Mouse (Mus musculus) brain, embryonic 14.5 days (tissue): ENCODE measurements around the gene Snrpg. TPM values are rescaled to one million over a fixed set of nuclear protein-coding genes. Genes with fewer than 3 reads are reported as not detected.
"Not testable (repeated sequence)": the region's sequence is repeated elsewhere in the genome, so short reads cannot be mapped to it uniquely, and the experiment has no call there.

Source experiments
- DNase-seq: peaks from one replicate; pipeline ENCODE4 v3.0.0-alpha.2; 2011; ENCODE audit warnings: low read depth
- CTCF ChIP-seq: fragments of 200-500 bp; IDR thresholded peaks from 2 replicates; pipeline ENCODE4 v1.5.1; 2012; ENCODE audit warnings: inconsistent platforms, mild to moderate bottlenecking, moderate library complexity, borderline replicate concordance; ENCODE audit not compliant: insufficient read depth, insufficient read length; ENCODE audit errors: extremely low read depth
- POLR2A ChIP-seq: fragments of 200-500 bp; IDR thresholded peaks from 2 replicates; pipeline ENCODE4 v1.6.1; 2012; ENCODE audit warnings: mild to moderate bottlenecking, inconsistent platforms, borderline replicate concordance; ENCODE audit not compliant: poor library complexity, insufficient read depth, insufficient read length, severe bottlenecking; ENCODE audit errors: extremely low read depth
- polyA plus RNA-seq: library from polyadenylated mRNA; depleted of rRNA; stranded (reverse); fragments of >200 nt; gene quantifications from 2 replicates; pipeline ENCODE4 v1.2.3, GENCODE M21; 2012

The Snrpg gene
- polyA plus RNA-seq, 1 experiment: 175 TPM

DNA sequence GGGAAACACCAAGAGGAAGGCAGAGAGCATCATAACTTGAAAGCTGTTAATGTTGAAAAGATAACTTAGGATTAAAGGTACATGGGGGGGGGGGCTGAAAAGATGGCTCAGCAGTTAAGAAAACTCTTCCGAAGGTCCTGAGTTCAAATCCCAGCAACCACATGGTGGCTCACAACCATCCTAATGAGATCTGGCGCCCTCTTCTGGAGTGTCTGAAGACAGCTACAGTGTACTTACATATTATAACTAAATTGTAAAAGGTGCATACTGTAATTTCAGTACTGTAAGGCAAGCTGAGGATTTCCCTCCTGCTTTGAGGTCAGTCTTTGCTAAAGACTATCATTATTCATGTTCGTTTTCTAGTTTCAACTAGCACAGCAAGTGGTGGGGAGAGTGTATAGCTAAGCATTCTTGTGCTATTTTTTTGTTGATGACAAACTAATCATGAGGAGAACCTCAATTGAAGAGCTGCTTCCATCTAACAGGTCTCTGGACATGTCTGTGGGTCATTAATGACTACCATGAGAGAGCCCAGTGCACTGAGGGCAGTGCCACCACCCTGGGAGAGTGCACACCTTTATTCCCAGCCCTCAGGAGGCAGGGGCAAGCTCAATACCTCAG is 901 bp upstream of the Snrpg start:
- peak; percentile 31 for DNase-seq
- TF ChIP-seq CTCF (no peak), POLR2A (no peak)

DNA sequence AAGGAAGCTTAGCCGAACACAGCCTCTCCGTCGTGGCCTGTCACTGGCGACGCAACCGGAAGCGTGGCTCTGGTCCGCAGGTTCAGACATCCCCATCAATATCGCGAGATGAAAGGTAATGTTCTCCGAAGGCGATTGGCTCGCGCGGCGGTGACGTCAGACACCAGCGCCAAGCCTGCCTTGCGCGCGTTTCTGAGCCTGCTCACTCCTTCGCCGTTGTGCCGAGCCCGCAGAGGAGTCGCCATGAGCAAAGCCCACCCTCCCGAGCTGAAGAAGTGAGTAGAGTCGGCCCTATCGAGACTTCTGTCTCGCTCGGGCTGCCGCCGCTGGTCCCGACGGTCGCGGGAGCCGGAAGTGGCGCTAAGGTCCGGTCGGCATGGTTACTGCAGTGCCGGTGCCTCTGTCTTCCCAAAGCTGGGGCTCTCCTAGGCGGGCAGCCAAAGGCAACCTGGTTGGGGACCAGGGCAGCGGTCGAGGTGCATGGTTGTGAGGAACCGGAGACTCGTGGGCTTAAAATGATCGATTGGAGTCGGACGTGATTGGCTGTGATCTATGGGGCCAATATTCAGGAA is 322 bp downstream of the Snrpg start:
- no peak for TF ChIP-seq CTCF
- peak; percentile 88; the same call in 1 of the 2 replicates for TF ChIP-seq POLR2A
- peak; percentile 99 for DNase-seq

DNA sequence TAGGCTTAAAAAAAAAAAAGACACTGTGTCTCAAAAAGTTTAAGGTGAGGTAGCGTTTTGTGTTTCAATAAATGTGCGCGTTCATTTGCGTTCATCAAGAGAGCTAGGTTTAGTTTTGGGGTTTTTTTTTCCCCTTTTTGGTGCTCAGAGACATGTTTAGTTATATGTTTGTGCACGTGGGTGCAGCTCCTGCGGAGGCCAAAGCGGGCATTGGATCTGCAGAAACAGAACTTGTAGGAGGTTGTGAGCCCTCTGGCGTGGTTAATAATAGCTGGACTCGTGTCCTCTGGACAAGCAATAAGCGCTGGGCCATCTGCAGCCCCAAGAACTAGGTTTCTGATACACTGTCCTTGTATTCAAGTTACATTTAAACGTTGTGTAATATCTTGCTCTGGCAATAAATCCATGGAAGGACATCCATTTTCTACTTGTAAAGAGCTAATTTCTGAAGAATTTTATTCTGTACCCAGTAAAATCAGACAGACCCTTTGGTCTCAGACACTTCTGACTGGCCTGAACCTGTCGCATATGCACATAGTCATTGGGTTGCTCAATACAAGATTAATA is 929 bp downstream of the Snrpg start:
- TF ChIP-seq POLR2A (no peak), CTCF (no peak)
- DNase-seq: no peak

DNA sequence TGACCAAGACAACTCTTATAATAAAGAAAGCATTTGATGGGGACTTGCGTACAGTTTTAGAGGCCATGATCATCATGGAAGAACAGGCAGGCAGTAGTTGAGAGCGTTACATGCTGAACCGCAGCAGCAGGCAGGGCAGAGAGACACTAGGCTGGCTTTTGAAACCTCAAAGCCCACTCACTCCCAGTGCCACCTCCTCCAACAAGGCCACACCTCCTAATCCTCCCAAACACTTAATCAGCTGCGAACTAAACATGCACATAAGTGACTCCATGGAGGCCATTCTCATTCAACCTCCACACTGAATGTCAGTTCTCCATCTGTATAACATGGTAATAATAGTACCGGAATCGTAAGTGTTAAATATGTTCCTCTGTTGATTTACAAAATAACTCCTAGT is 2.5 kb downstream of the Snrpg start:
- no peak for TF ChIP-seq POLR2A
- TF ChIP-seq CTCF: no peak
- no peak for DNase-seq

DNA sequence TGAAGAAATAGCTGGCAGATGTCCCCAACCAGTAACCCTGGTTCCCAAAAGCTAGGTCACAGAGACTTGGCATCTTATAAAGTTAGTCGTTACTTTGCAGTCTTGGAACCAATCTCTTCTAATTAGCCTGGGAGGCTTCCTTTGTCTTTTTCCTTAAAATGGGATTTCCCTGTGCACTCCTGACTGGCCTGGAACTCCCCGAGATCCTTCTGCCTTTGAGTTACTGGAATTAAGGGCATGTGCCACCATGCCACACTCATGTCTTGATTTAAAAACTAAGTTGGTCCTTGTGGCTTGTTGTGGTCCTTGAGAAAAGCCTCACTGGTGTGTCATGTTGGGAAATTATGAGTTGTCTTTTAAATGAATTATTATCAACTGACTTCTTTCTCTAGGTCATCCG is 7.2 kb downstream of the Snrpg start:
- TF ChIP-seq POLR2A (no peak), CTCF (no peak)
- no peak for DNase-seq

DNA sequence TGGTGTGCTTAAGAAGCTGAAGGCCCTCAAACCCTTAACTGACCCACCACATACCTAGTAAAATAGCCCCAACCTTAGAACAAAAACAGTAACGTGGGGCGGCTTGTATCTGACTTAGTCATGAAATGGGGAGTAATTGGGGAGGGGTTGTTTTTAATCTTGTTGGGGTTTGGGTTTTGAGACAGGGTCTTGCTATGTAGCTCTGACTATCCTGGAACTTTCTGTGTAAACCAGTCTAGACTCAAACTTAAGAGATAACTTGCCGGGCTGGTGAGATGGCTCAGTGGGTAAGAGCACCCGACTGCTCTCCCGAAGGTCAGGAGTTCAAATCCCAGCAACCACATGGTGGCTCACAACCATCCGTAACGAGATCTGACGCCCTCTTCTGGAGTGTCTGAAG is 9.0 kb downstream of the Snrpg start:
- not testable (repeated sequence) for DNase-seq

DNA sequence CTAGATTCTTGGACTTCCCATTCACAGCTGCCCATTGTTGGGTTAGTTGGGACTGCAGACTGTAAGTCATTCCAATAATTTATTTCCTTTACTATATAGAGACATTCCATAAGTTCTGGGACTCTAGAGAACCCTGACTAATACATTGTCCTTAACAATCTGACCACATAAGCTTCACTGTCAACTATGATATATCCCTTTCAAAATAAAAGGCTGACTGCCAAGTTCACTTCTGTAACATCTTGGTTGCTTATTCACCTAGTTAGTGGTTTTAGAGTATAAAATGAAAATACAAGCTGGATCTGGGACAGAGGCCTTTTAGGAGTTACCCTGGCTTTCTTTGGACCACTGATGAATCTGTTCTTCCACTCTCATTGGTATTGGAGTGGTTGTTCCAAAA is 11.4 kb downstream of the Snrpg start:
- no peak for TF ChIP-seq CTCF
- TF ChIP-seq POLR2A: no peak
- no peak for DNase-seq

DNA sequence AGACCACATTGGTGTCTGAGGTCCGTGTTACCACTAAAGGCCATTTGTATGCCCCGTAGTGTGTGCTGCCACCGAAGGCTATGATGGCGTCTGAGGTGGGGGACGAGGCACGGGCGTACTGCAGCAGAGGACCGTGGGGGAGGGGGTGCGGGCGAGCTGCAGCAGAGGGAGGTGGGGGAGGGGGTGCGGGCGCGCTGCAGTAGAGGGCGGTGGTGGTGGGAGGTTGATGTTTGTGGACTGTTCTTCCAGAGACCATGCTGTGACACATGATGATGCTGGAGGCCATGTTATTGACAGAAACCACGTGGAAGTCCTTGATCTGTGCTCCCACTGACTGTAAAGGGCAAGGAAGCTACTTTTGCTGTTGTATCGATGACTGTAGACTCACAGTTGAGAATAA is 12.3 kb downstream of the Snrpg start:
- DNase-seq: no peak
- TF ChIP-seq CTCF: no peak
- TF ChIP-seq POLR2A: no peak

DNA sequence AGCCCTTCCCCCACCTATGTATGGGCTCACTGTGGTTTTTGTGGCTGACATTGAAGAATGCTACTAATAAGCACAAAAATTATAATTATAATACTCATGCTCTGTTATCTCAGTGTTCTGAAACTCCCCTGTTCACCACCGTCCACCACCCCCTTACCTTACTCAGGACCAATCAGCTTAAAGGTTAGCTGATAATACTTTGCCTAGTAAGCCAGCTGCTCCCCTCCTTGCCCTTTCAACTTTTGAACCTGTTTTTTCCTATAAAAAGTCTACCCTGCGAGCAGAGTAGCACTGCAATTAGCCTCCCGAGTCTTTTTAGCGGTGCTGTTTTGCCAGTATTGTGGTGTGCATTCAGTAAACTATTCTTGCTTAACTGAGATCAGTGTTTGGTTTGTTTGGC is 13.6 kb downstream of the Snrpg start:
- TF ChIP-seq POLR2A: no peak
- no peak for TF ChIP-seq CTCF

DNA sequence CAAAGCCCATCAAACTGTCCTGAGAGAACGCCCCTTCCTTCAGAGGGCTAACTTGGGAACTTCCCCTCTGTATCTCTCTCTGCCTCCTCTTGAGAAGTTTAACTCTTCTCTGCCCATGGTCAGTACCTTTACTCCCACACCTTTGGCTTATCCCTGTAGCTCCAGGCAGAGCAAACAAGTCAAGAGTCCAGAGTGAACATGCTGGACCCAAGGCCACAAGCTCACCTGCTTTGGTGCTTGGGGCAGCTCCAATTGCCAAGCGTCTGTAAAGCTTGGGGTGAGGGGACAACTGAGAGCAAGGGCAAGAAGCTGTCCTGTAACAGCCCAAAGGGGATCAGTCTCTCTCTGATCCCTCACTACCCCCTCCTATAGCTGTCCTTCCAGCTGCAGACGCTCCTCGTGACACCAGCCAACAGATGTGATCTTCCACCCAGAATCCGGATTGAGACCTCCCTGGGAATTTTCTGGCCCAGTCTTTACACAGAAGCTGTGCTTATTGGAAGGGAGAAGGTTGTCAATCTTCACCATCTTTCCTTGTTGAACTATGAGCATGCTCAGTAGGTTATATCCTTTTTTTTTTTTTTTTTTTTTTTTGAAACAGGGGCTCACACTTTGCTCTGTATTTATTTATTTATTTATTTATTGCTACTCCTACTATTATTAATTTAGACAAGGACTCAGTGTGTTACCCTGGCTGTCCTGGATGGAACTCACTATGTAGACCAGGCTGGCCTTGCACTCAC is 14.4 kb downstream of the Snrpg start:
- TF ChIP-seq CTCF (no peak), POLR2A (no peak)
- DNase-seq: no peak

More for the DNA sequence above, 13.6 kb downstream of the Snrpg start:
- no peak for DNase-seq

DNA sequence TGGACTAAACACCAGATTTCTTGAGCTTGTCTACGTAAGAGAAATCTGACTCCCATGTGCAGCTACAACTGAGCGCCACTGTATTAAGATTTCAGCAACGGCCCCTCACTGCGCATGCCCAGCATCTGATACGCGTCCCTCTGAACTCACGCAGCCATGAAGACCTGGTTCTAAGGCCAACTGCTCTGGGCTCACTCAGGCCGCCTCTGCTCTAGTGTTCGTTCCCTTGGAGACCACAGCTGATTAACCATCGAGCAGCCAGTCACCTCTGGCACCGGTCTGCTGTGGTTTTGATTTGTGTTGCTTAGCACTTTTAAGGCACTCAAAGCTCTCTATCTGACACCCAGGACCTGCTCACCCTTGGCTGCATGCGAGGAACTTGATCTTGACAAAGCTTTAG is 16.2 kb downstream of the Snrpg start:
- TF ChIP-seq POLR2A: no peak
- TF ChIP-seq CTCF: no peak
- DNase-seq: no peak

DNA sequence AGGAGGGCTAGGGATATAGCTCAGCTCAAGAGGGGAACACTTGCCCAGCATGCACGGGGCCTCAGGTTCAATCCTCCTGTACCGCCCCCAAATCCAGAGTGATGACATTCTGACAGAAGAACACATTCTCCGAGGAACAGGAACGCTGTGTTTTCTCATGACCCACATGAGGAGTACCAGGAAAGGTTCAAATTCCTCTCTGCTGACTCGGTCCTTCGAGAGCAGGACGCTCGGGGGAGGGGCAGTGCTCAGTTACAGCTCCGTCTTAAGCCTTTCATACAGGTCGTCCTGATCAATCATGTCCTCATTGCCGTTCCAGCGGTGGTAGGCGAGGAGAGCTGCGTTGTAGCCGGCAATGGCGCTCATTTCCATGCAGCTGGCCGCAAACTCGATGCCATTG is 17.4 kb downstream of the Snrpg start:
- TF ChIP-seq POLR2A (no peak), CTCF (no peak)
- DNase-seq: no peak

DNA sequence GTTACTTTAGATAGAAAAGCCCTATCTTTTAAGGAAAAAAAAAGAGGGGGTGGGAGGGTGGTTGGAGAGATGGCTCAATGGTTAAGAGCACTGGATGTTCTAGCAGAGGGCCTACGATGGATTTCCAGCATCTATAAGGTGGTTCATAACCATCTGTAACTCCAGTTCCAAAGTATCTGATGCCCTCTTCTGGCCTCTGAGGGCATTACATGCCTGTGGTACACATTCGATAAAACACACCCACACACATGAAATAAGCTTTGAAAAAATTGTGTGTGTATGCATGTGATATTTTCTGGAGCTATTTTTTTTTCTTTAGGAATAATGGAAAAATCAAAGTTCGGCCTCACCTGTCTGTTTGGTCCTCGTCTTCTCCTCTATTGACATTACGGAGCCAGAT is 20.2 kb downstream of the Snrpg start:
- TF ChIP-seq CTCF (peak; percentile 14; the same call in 1 of the 2 replicates), POLR2A (no peak)
- DNase-seq: no peak

DNA sequence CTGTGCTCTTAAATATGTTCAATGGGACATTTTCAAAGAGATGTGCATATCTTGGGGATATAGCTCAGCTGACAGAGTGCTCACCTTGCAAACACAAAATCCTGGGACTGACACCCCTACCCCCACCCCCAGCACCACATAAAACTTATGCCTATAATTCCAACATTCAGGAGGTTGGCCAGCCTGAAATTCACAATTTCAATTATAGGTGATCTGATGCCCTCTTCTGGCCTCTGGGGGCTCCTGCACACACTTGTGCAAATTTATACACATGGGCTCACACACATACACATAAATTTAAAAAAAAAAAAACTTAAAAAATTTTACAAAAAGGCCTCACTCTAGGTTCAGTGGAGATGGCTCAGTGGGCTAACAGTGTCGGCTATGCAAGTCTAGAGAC is 22.1 kb downstream of the Snrpg start:
- no peak for DNase-seq
- TF ChIP-seq POLR2A (no peak), CTCF (peak; percentile 15; the same call in 1 of the 2 replicates)

DNA sequence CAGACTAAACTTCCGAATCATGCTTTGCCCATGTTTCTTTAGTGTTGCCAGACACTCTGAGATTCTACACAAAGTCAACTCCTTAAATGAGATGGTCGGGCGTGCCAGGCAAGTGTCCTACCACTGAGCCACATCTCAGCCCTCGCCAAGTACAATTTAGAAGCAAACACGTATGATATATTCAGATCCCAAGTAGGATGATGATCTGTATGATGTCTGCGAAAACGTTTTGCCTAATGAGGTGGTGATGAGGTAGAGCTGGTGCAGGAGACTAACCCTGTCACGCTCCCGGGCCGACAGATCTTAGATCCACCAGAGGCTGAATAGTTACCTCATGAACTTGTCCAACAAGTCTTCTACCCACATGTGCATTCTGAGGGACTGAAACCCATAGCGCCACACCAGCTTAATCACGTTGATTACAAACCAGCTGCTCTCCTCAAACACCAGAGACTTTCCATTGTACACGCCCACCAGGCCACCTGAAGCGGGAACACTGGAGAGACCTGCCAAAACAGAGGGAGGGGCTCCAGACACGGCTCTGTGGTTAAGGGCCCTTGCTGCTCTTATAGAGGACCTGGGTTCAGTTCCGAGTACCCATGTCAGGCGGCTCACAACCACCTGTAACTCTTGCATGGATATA is 23.1 kb downstream of the Snrpg start:
- TF ChIP-seq CTCF: no peak
- no peak for TF ChIP-seq POLR2A
- DNase-seq: no peak
